Mouse (Mus musculus): ENCODE results near the gene E2f8.

Gene E2f8

GRCm38 (mm10) chr7:48888751-48889150 lies 7.4 kb upstream of the E2f8 start:
- DNase-seq, result no peak

- DNase-seq, result no peak
Observed at GRCm38 (mm10) chr7:48887973-48888372, 6.6 kb upstream of the E2f8 start.

GRCm38 (mm10) chr7:48884266-48884611 lies 2.8 kb upstream of the E2f8 start:
- DNase-seq, result no peak

- DNase-seq, result no peak
Observed at GRCm38 (mm10) chr7:48883525-48884265, 2.3 kb upstream of the E2f8 start.

DNA sequence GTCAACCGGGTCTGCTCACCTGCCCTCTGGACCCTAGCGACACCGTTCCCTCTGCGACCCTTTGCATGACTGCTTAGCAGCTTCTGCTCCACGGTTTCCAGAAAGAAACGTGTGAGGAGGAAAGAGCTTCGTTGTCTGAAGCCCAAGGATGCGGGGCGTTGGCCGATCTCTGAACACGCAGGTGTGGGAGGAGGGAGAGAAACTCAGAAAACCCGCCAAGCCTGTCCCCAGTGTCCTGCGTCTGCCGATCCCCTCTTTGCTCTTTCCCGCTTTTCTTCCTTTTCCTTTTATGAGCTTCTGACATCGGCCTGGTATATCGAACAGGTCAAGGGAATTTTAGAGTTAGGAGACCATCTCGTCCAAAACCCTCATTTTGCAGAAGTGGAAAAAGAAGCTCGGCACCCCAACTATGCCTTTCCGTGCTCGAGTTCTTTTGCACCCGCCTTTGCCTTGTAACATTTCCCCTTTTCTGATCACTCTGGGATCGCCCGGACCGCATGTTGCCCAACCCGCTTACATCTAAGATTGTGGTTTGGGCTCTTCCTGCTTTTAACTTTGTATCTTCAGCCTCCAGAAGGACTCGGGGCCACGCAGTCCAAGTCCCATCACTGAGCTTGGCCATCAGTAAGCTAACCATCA lies 694 bp upstream of the E2f8 start:
- peak; percentile 21 to 43 for DNase-seq

GRCm38 (mm10) chr7:48880591-48881481 lies 560 bp downstream of the E2f8 start:
- DNase-seq, result peak; percentile 95 to 97

DNA sequence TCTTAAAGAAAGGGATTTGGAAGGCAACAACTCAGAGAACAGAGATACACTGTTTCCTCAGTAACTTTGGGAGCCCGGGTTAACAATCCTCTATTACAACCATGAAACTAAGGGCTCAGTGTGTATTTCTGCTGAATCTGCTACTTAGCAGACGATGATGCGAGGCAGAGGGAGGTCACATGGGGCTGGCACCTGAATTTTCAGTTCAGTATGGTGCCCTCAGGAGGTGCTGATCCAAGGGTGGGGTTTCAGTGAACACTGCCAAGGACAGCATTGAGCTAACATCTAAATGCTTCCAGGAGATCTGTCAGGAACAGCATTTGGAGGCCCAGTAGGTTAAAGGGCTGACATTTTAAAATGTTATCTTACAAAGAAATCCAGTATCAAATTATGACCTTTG lies 1.8 kb downstream of the E2f8 start:
- no peak for DNase-seq

- no peak for DNase-seq
Observed at GRCm38 (mm10) chr7:48877786-48878390, 3.5 kb downstream of the E2f8 start.

GRCm38 (mm10) chr7:48876526-48876925 lies 4.9 kb downstream of the E2f8 start:
- DNase-seq, result no peak

GRCm38 (mm10) chr7:48875096-48875495 lies 6.3 kb downstream of the E2f8 start:
- no peak for DNase-seq

DNA sequence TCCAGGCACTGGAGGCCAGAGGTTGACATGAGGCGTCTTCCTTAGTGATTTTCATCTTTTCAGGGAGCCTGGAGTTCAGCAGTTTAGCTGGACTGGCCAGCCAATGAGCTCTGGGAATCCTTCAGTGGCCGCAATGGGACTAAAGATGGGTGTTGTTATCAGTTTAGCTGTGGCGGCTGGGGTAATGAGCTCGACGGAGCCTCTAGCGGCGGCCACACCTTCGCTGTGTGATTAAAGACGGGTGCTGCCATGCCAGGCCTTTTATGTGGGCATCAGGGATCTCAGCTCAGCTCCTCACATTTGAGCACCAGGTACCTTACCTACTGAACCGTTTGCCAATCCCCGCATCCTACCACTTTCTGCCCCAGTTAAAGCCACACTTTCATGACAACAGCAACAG lies 10.1 kb downstream of the E2f8 start:
- no peak for DNase-seq

DNA sequence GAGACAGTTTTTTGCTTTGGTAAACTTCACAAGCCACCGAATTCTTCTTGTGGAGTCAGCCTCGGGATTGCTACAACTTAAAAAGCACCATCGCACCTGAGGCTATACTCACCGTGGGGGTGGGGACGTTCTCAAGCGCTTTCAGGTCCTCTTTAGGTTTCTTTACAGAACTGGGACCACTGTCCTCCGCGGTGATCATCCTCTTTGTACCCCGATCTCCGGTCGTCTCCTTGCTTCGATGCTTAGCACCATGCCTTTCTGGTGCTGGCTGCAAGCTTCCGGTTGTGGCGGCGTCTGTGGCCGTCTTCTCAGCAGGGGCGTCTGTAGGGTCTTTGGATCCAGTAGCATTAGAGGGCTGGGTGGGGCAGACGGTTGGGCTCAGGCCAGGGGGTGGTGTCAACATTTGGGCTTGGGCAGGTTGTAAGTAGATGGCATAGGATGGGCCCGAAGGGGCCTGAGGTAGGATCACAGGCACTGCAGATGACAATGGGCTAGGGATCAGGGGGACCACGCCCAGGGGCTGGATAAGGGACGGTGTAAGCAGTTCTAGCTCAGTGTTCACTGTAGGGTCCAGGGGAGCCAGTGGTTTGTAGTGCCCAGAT lies 10.7 kb downstream of the E2f8 start:
- DNase-seq, result no peak

DNA sequence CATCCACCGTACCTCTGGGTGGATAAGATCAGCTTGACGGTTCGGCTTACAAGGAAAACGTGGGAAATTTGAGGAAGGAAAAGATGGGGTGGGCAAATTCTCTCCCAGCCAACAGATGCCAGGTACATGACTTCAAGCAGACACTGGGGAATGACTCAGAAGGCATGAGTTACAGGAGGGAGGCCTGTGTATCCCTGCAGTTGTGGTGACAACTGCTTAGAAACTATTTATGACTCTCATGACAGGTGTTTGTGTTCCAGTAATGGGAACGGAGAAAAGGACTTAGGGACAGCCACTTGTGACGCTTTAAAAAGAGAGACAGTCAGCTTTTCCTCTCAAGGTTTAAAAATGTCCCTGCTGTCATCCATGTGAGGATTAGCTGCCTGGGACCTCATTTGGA lies 11.3 kb downstream of the E2f8 start:
- no peak for DNase-seq

DNA sequence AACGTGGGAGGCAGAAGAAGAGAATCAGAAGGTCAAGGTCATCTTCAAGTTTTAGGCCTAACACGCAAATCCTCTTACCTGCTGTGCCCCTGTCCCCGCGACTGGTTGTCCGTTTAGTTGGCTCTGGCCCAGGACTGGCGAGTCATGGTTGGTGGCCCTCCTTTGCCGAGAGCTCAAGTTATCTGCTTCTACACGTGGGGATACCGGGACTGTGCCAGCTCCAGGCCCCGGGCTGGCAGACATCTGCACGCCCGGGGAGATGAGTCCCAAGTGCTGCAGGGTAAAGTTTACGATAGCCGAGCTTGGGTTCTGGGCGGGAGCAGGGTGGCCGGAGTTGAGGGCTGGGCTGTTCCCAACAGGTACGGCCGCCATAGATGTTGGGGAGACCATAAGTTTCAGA lies 13.8 kb downstream of the E2f8 start:
- no peak for DNase-seq

GRCm38 (mm10) chr7:48864671-48865458 lies 16.5 kb downstream of the E2f8 start:
- no peak for DNase-seq

DNA sequence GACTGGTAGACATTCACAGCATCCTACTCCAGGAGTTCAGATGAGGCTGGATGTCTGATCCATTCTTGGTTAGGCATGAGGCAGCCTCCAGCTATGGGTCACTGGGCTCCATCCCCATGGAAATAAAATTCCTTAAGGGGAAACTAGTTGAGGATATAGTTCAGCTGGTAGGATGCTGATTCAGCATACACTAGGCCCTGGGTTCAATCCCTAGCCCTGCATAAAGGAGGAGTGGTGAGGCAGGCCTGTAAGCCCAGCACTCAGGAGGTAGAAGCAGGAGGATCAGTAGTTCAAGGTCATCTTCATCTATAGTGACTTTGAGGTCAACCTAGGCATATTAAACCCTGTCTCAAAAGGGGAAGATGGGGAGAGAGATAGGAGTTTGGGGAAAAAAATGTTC lies 17.2 kb downstream of the E2f8 start:
- DNase-seq, result no peak

GRCm38 (mm10) chr7:48861796-48862195 lies 19.6 kb downstream of the E2f8 start:
- no peak for DNase-seq

DNA sequence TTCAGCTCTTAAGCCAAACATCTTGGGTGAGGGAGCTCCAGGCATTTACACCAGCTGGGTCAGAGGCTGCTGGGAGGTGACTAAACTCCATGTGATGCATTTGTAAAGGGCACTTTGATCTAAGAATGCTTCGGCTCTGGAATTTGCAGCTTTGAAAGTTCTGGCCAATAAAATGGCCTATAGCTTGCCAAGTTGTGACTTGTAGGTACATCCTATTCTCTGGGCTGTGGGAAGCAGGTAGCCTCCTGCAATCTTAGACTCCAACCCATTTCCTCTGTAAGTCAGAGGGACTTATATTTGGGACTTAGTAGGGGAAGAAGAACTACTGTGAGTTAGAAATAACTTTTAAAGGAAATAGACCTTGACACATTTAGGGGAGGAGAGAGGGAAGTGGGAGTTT lies 20.4 kb downstream of the E2f8 start:
- DNase-seq, result no peak

DNA sequence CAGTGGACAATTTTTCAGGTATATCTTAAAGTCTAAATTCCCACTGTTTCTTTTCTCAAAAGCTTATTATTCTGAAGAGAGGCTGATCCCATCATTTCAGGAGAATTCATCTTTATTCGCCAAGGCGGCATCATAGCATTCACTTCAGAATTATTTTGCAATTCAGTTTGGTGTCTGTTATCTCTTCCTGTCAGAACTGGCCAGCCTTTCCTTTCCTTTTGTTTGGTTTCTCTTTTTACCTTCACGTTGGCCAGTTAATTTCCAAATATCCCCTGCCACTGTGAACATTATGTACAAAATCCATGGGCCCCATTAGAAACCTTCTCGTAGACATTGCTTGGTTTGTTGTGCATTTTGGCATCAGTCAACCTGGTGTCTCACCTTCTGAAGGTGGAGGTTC lies 22.0 kb downstream of the E2f8 start:
- DNase-seq, result no peak

DNA sequence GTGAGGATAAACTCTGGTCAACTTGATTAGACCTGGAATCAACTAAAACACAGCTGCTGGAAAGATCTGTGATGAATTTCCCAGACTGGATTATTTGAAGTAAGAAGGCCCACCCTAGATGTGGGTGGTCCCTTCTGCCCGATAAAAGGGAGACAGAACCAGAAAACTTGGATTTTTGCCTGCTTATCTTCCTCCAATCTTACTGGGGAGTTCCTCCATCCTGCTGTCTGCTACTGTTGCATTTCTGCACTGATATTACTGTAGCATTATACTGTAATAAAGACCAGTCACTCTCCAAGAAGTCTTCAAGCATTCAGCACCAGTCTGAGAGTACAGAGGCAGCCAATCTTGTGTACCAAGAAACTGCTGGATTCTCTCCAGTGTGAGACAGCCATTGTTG lies 23.1 kb downstream of the E2f8 start:
- DNase-seq, result no peak

DNA sequence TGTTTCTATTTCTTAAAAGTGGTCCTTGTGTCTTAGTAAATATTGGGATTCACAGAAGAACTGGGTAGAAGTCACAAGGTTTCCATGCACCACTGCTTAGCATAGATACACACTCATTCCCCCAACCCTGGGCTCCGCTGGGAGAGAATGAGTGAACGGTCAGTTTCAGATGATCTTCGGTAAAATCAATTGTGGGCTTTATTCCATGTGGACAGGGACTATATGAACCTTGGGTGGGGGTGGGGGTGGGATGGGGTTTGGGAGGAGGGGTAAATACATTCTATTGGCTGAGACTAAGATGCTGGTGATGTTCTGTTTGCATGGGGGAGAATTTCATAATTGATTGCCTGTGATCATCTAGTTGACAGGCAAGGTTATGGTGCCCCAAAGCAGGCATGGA lies 25.9 kb downstream of the E2f8 start:
- no peak for DNase-seq

- no peak for DNase-seq
Observed at GRCm38 (mm10) chr7:48853496-48853895, 27.9 kb downstream of the E2f8 start.
